Mouse (Mus musculus) brain, adult 2 months (tissue): ENCODE data around the gene Zfp429.
"Not testable (repeated sequence)": the region's sequence is repeated elsewhere in the genome, so short reads cannot be mapped to it uniquely, and the experiment has no call there.

Source experiments
- DNase-seq: peaks from one replicate; pipeline ENCODE4 v3.0.0; 2011; ENCODE audit warnings: low read depth, low spot score

The Zfp429 gene

DNA sequence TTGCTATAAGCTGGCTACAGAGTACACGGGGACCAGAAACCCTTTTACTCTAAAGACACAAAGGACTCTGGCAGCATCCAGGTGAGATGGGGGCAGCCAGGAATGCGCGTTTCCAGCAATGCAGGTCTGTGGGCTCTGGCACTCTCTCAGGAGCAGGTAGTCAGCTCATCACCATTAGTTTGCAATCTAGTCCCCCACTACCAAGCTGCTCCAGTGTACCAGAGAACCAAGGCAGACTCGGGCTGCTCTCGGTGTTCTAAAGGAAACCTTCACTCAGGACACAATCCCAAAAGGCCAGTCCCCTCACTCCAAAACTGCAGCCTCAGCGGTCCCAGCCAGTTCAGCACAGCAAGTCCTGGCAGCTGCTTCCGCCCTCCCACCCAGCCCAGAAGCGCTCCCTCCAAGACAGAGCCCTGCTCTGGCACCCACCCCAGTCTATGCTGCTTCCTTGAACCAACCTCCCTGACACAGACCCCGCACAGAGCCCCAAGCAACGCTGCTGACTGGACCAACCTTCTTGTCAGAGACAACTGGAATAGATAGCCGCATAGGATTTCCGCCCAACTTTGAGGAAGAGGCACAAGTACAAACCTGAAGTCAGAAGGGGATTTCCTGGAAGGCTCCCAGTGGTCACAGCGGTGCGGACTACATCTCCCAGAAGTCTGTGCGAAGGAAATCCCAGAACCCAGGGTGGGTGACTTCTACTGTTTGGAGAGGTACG is at the start of gene Zfp429:
TSS of gene Zfp429 (minus strand) at position 637 of the 721 bp plus-strand sequence.
- DNase-seq = peak; percentile 83

DNA sequence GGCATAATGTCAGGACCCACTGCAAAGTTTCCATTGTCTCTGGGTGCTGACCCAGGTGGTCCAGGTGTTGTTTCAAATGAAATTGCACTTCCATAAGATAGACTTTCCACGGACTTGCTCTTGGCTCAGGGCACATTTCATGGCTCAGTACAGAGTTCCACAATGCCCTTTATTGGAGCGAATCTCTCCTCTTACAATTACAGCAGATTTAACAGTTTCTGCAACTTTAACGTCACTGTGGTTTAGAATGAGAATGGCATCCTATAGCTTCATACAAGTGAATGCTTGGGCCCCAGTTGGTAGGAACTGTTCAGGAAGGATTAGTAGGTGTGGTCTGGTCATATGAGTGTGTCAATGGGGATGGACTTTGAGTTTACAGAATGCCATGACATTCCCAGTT is 37.5 kb upstream of the Zfp429 start:
- not testable (repeated sequence) for DNase-seq

DNA sequence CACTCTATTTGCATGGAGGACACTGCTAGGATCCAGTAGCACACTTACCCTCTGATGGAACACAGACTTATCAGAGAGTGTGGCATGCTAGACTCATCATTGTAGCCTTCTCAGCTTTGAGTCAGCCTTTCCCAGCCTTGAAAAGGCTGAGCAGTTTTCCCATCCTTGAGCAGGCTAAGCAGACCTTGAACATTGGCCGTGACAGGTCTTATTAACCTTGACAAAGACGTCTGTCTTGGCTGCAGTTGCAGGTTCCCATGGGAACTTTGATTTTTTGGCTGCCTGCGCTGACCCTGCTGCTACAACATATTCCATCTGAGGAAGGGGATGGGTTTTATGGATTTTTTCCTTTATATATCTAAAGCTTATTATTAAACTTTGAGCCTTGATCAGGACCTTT is 28.5 kb upstream of the Zfp429 start:
- DNase-seq = no peak

DNA sequence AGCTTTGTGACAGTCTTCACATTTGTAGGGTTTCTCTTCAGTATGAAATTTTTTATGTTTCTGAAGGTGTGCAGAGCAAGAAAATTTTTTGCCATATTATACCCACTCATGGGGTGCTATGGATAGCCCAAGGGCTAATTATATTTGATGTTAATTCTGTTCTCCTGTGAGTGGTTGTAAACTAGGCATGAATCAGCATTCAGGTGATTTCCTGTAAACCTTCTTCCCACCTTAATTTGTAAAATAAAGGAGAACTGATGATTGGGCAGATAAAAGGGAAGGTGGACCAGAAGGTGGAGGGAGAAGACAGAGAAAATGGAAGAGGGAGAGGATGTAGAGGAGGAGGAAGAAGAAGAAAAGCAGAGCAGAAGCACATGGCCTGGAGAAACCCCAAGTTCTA is 26.1 kb upstream of the Zfp429 start:
- not testable (repeated sequence) for DNase-seq

DNA sequence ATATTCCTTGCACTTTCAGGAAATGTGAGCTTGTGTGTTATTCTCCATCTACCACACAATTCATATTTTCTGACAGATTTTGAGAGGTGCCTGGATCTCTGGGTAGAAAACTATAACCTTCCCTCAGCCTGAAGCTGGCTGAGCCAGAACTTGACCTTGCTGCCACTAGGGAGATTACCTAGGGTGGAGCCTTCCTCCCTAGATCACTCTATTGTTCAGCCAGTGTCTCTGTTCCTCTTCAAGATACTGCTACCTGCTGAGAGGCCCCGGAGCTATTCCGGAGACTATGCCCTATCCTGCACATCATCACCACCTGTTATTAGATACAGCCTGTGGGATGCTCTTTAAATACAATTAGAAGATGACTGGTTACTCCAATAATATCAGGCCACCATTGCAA is 22.9 kb upstream of the Zfp429 start:
- DNase-seq = not testable (repeated sequence)

DNA sequence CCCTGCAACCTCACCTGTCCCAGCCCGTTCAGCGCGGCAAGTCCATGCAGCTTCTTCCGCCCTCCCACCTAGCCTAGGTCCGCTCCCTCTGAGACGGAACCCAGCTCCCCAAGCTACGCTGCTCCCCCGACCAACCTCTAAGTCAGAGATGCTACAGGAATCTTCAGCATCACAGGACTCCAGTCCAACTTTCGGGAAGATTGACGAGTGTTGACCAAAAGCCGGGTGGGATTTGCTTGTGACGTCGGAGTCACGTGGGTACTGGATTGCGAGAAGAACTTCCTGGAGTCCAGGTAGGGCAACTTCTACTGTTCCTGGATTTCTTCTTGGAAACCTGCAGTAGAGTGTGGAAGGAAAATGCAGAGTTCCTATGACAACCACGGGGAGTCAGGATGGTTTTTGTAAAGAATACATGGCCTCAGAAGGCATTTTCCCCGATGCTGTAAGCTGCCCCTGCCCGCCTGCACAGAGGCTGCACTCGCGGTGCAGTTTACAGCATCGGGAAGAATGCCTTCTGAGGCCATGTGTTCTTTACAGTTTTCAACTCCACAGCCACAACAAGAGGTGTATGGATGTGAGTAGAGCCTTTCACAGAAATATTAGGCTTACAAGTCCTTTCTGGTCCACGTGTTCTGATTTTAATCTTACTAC is 21.7 kb upstream of the Zfp429 start, which contains the start of gene Zfp459:
TSS of gene Zfp459 (minus strand) at position 212 of the 651 bp plus-strand sequence.
- peak; percentile 60 for DNase-seq

DNA sequence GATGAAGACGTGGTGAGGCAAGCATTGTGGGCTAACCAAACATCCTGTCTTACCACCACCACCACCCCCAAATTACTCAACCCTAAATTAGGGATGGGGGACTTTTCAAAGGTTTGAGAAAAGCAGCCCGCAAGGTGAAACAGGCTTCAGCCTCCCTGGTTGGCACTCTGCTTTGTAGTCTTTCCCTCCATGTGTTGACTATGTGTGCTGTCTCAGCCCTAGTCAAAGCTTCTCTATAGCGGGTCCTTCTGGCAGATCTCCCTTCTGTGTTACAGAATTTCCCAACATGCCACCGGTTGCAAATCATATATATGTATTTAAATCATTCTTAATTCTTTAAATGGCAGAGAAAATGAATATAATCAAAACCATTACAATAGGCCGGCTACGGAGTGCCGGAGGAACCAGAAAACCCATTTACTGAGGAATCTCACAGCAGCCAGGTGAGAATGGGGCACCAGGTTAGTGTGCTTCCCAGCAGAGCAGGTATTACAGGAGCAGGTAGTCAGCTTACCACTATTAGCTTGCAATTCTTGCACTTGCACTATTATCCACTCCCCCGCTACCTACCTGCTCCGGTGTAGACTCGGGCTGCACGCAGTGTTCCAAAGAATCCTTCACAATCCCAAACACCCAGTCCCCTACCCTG is 21.1 kb upstream of the Zfp429 start:
- DNase-seq = peak; percentile 12

DNA sequence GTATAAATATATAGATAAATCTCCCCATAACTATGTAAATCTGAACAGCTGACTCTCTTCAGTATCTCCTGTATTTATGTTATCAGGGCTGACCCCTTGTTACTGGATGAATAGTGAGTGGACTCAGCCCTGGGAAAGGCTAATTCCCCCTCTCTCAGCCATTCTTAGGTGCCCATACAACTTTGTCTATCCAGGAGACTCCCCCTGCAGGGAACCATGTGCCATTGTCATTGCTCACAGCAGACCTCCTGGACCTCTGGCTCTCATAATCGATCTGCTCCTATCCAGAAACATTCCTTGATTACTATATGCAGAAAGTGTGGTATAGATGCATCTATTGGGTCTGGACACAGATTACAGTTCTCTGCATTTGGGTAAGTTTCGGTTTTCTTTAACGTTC is 17.2 kb upstream of the Zfp429 start:
- no peak for DNase-seq

DNA sequence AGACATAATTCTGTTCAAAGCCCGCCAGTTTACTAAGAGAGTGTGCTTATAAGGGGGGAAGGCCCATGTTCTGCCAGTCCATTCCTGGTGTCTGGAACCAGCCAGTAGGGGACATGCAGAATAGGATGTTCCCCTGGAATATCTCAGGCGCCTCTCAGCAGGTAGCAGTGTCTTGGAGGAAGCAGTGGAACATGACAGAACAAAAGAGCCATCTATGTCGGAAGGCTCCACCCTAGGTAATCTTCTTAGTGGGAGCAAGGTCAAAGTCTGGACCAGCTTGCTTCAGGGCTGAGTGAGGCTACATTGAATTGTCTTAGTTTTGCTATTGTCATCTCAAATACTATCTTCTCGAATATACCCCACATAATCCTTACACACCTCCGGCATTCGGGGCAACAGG is 16.1 kb upstream of the Zfp429 start:
- no peak for DNase-seq

DNA sequence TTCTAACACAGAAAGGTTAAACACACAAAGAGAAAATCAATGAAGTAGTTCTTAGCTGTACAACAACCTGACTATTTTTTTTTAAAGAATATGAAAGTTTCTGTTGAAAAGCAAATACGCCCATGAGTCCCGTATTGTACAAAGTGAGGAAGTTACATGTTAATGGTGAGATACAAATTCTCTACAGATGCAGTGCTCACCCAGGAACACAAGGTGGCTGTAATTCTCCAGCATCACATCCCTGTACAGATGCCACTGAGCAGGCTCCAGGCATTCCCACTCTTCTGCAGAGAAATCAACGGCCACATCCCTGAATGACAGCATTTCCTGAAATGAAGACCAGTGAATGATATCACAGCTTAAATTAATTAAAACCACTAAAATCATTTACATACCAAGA is 14.0 kb upstream of the Zfp429 start:
- DNase-seq = peak; percentile 13

DNA sequence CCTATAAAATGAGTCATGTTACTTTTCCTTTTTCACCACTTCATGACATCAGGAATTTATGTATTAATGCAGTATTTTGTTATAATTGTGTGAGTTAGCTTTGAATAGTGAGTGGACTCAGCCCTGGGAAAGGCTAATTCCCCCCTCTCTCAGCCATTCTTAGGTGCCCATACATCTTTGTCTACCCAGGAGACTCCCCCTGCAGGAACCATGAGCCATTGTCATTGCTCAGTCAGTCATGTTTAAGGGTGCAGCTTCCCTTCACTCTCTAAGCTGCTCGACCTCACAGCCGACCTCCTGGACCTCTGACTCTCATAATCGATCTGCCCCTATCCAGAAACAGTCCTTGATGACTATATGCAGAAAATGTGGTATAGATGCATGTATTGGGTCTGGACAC is 23.4 kb downstream of the Zfp429 start:
- DNase-seq = not testable (repeated sequence)

DNA sequence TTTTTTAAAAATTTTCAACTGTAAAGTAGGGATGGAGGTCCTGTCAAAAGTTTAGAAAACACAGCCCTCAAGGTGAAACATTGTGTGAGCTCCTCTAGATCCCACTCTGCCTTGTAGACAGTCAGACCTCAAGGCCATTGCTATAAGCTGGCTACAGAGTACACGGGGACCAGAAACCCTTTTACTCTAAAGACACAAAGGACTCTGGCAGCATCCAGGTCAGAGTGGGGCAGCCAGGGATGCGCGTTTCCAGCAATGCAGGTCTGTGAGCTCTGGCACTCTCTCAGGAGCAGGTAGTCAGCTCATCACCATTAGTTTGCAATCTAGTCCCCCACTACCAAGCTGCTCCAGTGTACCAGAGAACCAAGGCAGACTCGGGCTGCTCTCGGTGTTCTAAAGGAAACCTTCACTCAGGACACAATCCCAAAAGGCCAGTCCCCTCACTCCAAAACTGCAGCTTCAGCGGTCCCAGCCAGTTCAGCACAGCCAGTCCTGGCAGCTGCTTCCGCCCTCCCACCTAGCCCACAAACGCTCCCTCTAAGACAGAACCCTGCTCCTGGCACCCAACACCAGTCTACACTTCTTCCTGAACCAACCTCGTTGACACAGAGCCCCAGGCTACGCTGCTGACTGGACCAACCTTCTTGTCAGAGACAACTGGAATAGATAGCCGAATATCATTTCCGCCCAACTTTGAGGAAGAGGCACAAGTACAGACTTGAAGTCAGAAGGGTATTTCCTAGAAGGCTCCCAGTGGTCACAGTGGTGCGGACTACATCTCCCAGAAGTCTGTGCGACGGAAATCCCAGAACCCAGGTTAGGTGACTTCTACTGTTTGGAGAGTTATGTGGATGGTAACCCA is 24.3 kb downstream of the Zfp429 start, which contains the start of the genes Gm28041 and Zfp456:
TSS of gene Gm28041 (minus strand) at position 684 of the 862 bp plus-strand sequence.
TSS of gene Zfp456 (minus strand) at position 761 of the 862 bp plus-strand sequence.
- peak; percentile 76 for DNase-seq

DNA sequence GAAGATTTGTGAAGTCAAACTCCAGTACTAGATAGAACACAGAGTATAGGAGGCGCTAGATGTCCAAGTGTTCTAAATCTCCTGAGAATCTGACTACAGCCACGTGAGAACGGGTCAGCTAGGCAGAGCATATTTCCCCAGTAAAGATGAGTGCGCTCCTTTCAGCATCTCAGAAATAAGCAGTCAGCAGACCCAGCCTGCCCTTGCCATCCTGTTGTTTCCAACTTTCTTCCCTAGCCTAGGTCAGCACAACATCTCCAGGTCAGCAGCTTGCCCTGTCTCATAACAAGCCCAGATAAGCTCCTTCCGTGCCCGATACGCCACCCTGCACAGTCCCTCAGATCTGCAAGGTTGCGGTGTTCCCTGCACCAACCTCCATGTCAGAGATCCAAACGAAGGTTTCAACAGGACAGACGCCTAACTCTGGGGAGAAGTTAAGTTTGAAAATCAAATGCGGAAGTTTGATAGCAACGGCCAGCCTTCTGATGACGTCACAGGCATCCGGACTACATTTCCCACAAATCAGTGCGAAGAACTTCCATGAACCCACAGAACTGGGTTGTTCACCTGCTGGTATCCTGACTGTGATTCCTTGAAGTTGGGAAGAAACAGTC is 39.4 kb downstream of the Zfp429 start, which contains the start of the genes Gm28044 and Zfp953:
TSS of gene Gm28044 (minus strand) at position 406 of the 614 bp plus-strand sequence.
TSS of gene Zfp953 (minus strand) at position 475 of the 614 bp plus-strand sequence.
- DNase-seq = peak; percentile 97

DNA sequence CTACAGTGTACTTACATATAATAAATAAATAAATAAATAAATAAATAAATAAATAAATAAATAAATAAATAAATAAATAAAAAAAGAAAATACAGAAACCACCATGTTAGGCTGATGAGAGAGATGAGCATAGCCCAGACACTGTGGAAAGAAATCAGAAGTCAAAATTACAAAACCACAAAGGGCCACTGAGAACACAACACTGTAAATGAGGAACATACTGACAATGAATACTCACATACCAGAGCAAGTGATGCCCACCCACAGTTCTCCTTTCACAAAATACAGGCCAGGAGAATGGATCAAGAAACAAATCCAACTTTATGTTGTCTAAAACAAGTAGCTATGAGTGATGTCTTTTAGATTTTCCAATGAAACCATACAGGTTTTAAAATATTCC is 47.8 kb downstream of the Zfp429 start:
- no peak for DNase-seq

DNA sequence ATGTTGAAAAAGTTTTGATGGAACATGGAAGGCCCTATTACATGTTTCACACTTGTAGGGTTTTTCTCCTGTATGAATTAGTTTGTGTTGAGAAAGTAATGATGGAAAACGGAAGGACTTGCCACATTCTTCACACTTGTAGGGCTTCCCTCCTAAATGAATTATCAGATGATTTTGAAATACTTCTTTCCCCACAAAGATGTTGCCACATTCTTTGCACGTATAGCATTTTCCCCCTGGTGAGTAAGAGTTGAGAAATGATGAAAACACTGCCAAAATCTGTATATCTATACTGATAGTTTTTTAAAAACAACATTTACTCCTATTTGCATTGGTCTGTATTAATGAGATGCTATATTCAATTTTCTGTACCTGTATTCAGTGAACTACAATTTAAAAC is 56.2 kb downstream of the Zfp429 start:
- no peak for DNase-seq
